Mouse (Mus musculus) cortical plate, adult 2 months (tissue): ENCODE measurements around the gene Carmil1.

Experiments used
- CTCF ChIP-seq: fragments of 200-500 bp; IDR thresholded peaks from 2 replicates; pipeline ENCODE4 v1.5.1; 2011; ENCODE audit warnings: mild to moderate bottlenecking, control low read depth, low read length; ENCODE audit not compliant: insufficient read depth; ENCODE audit errors: extremely low read depth
- POLR2A ChIP-seq: fragments of 200-500 bp; IDR thresholded peaks from 2 replicates; pipeline ENCODE4 v1.6.1; 2011; ENCODE audit warnings: mild to moderate bottlenecking, low read length, control low read depth; ENCODE audit not compliant: insufficient read depth; ENCODE audit errors: extremely low read depth

DNA sequence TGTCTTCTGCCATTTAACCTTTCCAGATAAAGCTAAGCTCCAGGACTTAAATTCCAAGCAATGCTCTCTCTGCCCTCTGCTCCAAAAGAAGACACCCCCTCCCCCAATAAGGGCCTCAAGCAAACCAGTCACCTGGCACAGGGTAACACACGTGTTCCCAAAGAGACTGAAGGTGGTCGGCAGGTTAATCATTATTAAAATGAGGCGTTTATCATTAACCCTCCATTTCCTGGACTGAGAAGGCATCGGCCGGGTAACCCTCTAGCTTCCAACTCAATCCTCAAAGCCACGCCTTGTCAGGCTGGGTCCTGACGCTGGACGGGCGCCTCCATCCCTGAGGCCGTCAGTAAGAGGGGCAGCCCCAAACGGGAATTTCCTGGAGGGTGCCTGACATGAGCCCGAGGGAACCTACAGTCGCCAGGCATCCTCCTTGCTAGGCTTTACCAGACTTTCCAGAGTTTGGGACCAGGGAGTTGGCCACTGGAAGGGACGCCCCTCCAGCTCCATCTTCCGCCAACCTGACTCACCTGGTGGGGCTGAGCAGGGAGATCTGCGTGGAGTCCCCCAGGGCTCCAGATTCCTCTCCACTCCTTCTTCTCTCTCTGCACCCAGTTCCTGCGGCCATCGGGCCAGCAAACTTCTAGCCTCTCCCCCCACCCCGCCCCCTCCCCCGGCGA, 695 bp downstream of the Carmil1 start:
- TF ChIP-seq CTCF (no peak), POLR2A (no peak)
